Mouse (Mus musculus): Measurements from ENCODE around the gene Rai1. TPM values are rescaled to one million over a fixed set of nuclear protein-coding genes. Genes with fewer than 3 reads are reported as not detected.
A peak's percentile ranks its signal among the peaks of the same experiment; 100 is the strongest.

Rai1 gene
- total RNA-seq, 4 experiments from 2014 or later, result 46.6 to 87.7 (median 60.0) TPM

- no peak for DNase-seq
Observed at GRCm38 (mm10) chr11:60163362-60163761, 58.5 kb downstream of the Rai1 start.

- no peak for DNase-seq
Observed at GRCm38 (mm10) chr11:60164450-60164849, 59.6 kb downstream of the Rai1 start.

GRCm38 (mm10) chr11:60165076-60165475 is 60.3 kb downstream of the Rai1 start:
- DNase-seq, result peak; percentile 63

- peak; percentile 55 for DNase-seq
Observed at GRCm38 (mm10) chr11:60168780-60169179, 64.0 kb downstream of the Rai1 start.

GRCm38 (mm10) chr11:60172074-60172473 is 67.3 kb downstream of the Rai1 start:
- DNase-seq, result no peak

- DNase-seq, result no peak
Observed at GRCm38 (mm10) chr11:60173606-60174184, 68.9 kb downstream of the Rai1 start.

GRCm38 (mm10) chr11:60175371-60176181 is 70.8 kb downstream of the Rai1 start:
- DNase-seq, result peak; percentile 51

GRCm38 (mm10) chr11:60176182-60176974 is 71.6 kb downstream of the Rai1 start:
- DNase-seq, result peak; percentile 69

GRCm38 (mm10) chr11:60176975-60177657 is 72.3 kb downstream of the Rai1 start:
- DNase-seq, result no peak

- no peak for DNase-seq
Observed at GRCm38 (mm10) chr11:60178005-60178404, 73.2 kb downstream of the Rai1 start.

- DNase-seq, result no peak
Observed at GRCm38 (mm10) chr11:60178506-60178905, 73.7 kb downstream of the Rai1 start.

- DNase-seq, result no peak
Observed at GRCm38 (mm10) chr11:60182116-60182670, 77.4 kb downstream of the Rai1 start.

GRCm38 (mm10) chr11:60182741-60183140 is 77.9 kb downstream of the Rai1 start:
- no peak for DNase-seq

- no peak for DNase-seq
Observed at GRCm38 (mm10) chr11:60184346-60185325, 79.8 kb downstream of the Rai1 start.

GRCm38 (mm10) chr11:60185396-60186231 is 80.8 kb downstream of the Rai1 start:
- peak; percentile 46 for DNase-seq

- no peak for DNase-seq
Observed at GRCm38 (mm10) chr11:60187070-60187469, 82.3 kb downstream of the Rai1 start.

- no peak for DNase-seq
Observed at GRCm38 (mm10) chr11:60188275-60188853, 83.6 kb downstream of the Rai1 start.

GRCm38 (mm10) chr11:60189501-60190040 is 84.8 kb downstream of the Rai1 start:
- no peak for DNase-seq

- no peak for DNase-seq
Observed at GRCm38 (mm10) chr11:60190055-60190641, 85.3 kb downstream of the Rai1 start.

Measured in adrenal gland, adult 8-10 months (tissue).